Mouse (Mus musculus): ENCODE results near the gene Rbpjl. TPM values are rescaled to one million over a fixed set of nuclear protein-coding genes. Genes with fewer than 3 reads are reported as not detected.

The Rbpjl gene
- polyA plus RNA-seq, 1 experiment from 2014 or later, result 0.89 TPM

GRCm38 (mm10) chr2:164371371-164371770 is 31.6 kb upstream of the Rbpjl start:
- WGBS (ENCODE audit: insufficient replicate concordance), result 65% methylated on average over 3 of the region's 3 CpGs
- Histone ChIP-seq H3K4me2 (ENCODE audit: low read depth, low read length) (no peak overlapping the region), H3K4me1 (ENCODE audit: control insufficient read depth, low read depth, low read length) (no peaks in the 10 kb centered on the region), H3K9me3 (replicated peaks; ENCODE audit: control insufficient read depth, low read length) (no peaks in the 10 kb centered on the region), H3K27me3 (ENCODE audit: control insufficient read depth, insufficient read depth, low read depth, low read length) (no peaks in the 10 kb centered on the region), H3K27ac (ENCODE audit: low read length) (no peak overlapping the region), H3K4me3 (ENCODE audit: low read depth, low read length) (no peak overlapping the region), H3K36me3 (ENCODE audit: control insufficient read depth, insufficient read depth) (no peaks in the 10 kb centered on the region), H3K9ac (ENCODE audit: low read depth, low read length) (no peak overlapping the region)
- ATAC-seq (ENCODE audit: low read depth), result no peak

GRCm38 (mm10) chr2:164372408-164373053 is 30.4 kb upstream of the Rbpjl start:
- Histone ChIP-seq H3K9ac (ENCODE audit: low read depth, low read length) (no peak overlapping the region), H3K36me3 (ENCODE audit: control insufficient read depth, insufficient read depth) (no peaks in the 10 kb centered on the region), H3K4me2 (ENCODE audit: low read depth, low read length) (no peak overlapping the region), H3K27me3 (ENCODE audit: control insufficient read depth, insufficient read depth, low read depth, low read length) (no peaks in the 10 kb centered on the region), H3K27ac (ENCODE audit: low read length) (no peak overlapping the region), H3K9me3 (replicated peaks; ENCODE audit: control insufficient read depth, low read length) (no peaks in the 10 kb centered on the region), H3K4me1 (ENCODE audit: control insufficient read depth, low read depth, low read length) (no peaks in the 10 kb centered on the region), H3K4me3 (ENCODE audit: low read depth, low read length) (no peak overlapping the region)
- 15% methylated on average over 3 of the region's 3 CpGs for WGBS (ENCODE audit: insufficient replicate concordance)
- no peak for ATAC-seq (ENCODE audit: low read depth)

GRCm38 (mm10) chr2:164373187-164373586 is 29.8 kb upstream of the Rbpjl start:
- Histone ChIP-seq H3K4me3 (ENCODE audit: low read depth, low read length) (no peak overlapping the region), H3K4me2 (ENCODE audit: low read depth, low read length) (no peak overlapping the region), H3K36me3 (ENCODE audit: control insufficient read depth, insufficient read depth) (no peaks in the 10 kb centered on the region), H3K4me1 (ENCODE audit: control insufficient read depth, low read depth, low read length) (no peaks in the 10 kb centered on the region), H3K27ac (ENCODE audit: low read length) (no peak overlapping the region), H3K9ac (ENCODE audit: low read depth, low read length) (no peak overlapping the region), H3K27me3 (ENCODE audit: control insufficient read depth, insufficient read depth, low read depth, low read length) (no peaks in the 10 kb centered on the region), H3K9me3 (replicated peaks; ENCODE audit: control insufficient read depth, low read length) (no peaks in the 10 kb centered on the region)
- 0 out of 2 replicates have a peak, but pooled peaks have one; percentile 16 for ATAC-seq (ENCODE audit: low read depth)
- WGBS (ENCODE audit: insufficient replicate concordance), result 26% methylated on average over 4 of the region's 4 CpGs

- Histone ChIP-seq H3K9ac (ENCODE audit: low read depth, low read length) (no peak overlapping the region), H3K4me1 (ENCODE audit: control insufficient read depth, low read depth, low read length) (no peaks in the 10 kb centered on the region), H3K27ac (ENCODE audit: low read length) (no peak overlapping the region; the same call in 1 of the 2 replicates), H3K4me2 (ENCODE audit: low read depth, low read length) (no peak overlapping the region), H3K36me3 (ENCODE audit: control insufficient read depth, insufficient read depth) (no peaks in the 10 kb centered on the region), H3K4me3 (ENCODE audit: low read depth, low read length) (no peak overlapping the region), H3K9me3 (replicated peaks; ENCODE audit: control insufficient read depth, low read length) (no peaks in the 10 kb centered on the region), H3K27me3 (ENCODE audit: control insufficient read depth, insufficient read depth, low read depth, low read length) (no peaks in the 10 kb centered on the region)
- no peak for ATAC-seq (ENCODE audit: low read depth)
- WGBS (ENCODE audit: insufficient replicate concordance), result 64% methylated on average over 15 of the region's 15 CpGs
These were observed 25.2 kb upstream of the Rbpjl start for GRCm38 (mm10) chr2:164377478-164378426.

- no peak overlapping the region for H3K27ac ChIP-seq (ENCODE audit: low read length)
- H3K27me3 ChIP-seq (ENCODE audit: control insufficient read depth, insufficient read depth, low read depth, low read length), result no peaks in the 10 kb centered on the region
- ATAC-seq (ENCODE audit: low read depth), result no peak
- H3K36me3 ChIP-seq (ENCODE audit: control insufficient read depth, insufficient read depth), result no peaks in the 10 kb centered on the region
- no peak overlapping the region for H3K4me3 ChIP-seq (ENCODE audit: low read depth, low read length)
- H3K4me1 ChIP-seq (ENCODE audit: control insufficient read depth, low read depth, low read length), result no peaks in the 10 kb centered on the region
- no peak overlapping the region for H3K9ac ChIP-seq (ENCODE audit: low read depth, low read length)
- WGBS (ENCODE audit: insufficient replicate concordance), result 60% methylated on average over 8 of the region's 8 CpGs
- H3K4me2 ChIP-seq (ENCODE audit: low read depth, low read length), result no peak overlapping the region
- H3K9me3 ChIP-seq (replicated peaks; ENCODE audit: control insufficient read depth, low read length), result no peaks in the 10 kb centered on the region
These were observed 21.2 kb upstream of the Rbpjl start for GRCm38 (mm10) chr2:164381726-164382125.

- no peak overlapping the region for H3K9ac ChIP-seq (ENCODE audit: low read depth, low read length)
- H3K27ac ChIP-seq (ENCODE audit: low read length), result no peak overlapping the region
- H3K4me2 ChIP-seq (ENCODE audit: low read depth, low read length), result no peak overlapping the region
- H3K4me3 ChIP-seq (ENCODE audit: low read depth, low read length), result no peak overlapping the region
- no peaks in the 10 kb centered on the region; the same call in 1 of the 2 replicates for H3K27me3 ChIP-seq (ENCODE audit: control insufficient read depth, insufficient read depth, low read depth, low read length)
- H3K36me3 ChIP-seq (ENCODE audit: control insufficient read depth, insufficient read depth), result no peaks in the 10 kb centered on the region
- 28% methylated on average over 3 of the region's 3 CpGs for WGBS (ENCODE audit: insufficient replicate concordance)
- H3K9me3 ChIP-seq (replicated peaks; ENCODE audit: control insufficient read depth, low read length), result no peaks in the 10 kb centered on the region
- no peaks in the 10 kb centered on the region for H3K4me1 ChIP-seq (ENCODE audit: control insufficient read depth, low read depth, low read length)
- no peak for ATAC-seq (ENCODE audit: low read depth)
These were observed 20.0 kb upstream of the Rbpjl start for GRCm38 (mm10) chr2:164382971-164383370.

- H3K27me3 ChIP-seq (ENCODE audit: control insufficient read depth, insufficient read depth, low read depth, low read length), result peaks cover 4% of the 10 kb centered on the region
- H3K36me3 ChIP-seq (ENCODE audit: control insufficient read depth, insufficient read depth), result no peaks in the 10 kb centered on the region
- H3K9me3 ChIP-seq (replicated peaks; ENCODE audit: control insufficient read depth, low read length), result no peaks in the 10 kb centered on the region
- ATAC-seq (ENCODE audit: low read depth), result no peak
- no peak overlapping the region for H3K4me3 ChIP-seq (ENCODE audit: low read depth, low read length)
- H3K27ac ChIP-seq (ENCODE audit: low read length), result no peak overlapping the region
- H3K4me2 ChIP-seq (ENCODE audit: low read depth, low read length), result no peak overlapping the region
- 43% methylated on average over 11 of the region's 11 CpGs for WGBS (ENCODE audit: insufficient replicate concordance)
- no peak overlapping the region for H3K9ac ChIP-seq (ENCODE audit: low read depth, low read length)
- H3K4me1 ChIP-seq (ENCODE audit: control insufficient read depth, low read depth, low read length), result no peaks in the 10 kb centered on the region
These were observed 19.1 kb upstream of the Rbpjl start for GRCm38 (mm10) chr2:164383656-164384399.

GRCm38 (mm10) chr2:164385927-164386763 is 16.8 kb upstream of the Rbpjl start:
- Histone ChIP-seq H3K4me3 (ENCODE audit: low read depth, low read length) (no peak overlapping the region), H3K4me1 (ENCODE audit: control insufficient read depth, low read depth, low read length) (no peaks in the 10 kb centered on the region; the same call in 1 of the 2 replicates), H3K9ac (ENCODE audit: low read depth, low read length) (no peak overlapping the region), H3K36me3 (ENCODE audit: control insufficient read depth, insufficient read depth) (no peaks in the 10 kb centered on the region), H3K4me2 (ENCODE audit: low read depth, low read length) (no peak overlapping the region), H3K27ac (ENCODE audit: low read length) (no peak overlapping the region), H3K27me3 (ENCODE audit: control insufficient read depth, insufficient read depth, low read depth, low read length) (peaks cover 10% of the 10 kb centered on the region), H3K9me3 (replicated peaks; ENCODE audit: control insufficient read depth, low read length) (no peaks in the 10 kb centered on the region)
- ATAC-seq (ENCODE audit: low read depth), result no peak
- WGBS (ENCODE audit: insufficient replicate concordance), result 21% methylated on average over 18 of the region's 18 CpGs
